Mouse (Mus musculus): ENCODE results near the gene Fryl.
A peak's percentile ranks its signal among the peaks of the same experiment; 100 is the strongest.
"Not testable (repeated sequence)": the region's sequence is repeated elsewhere in the genome, so short reads cannot be mapped to it uniquely, and the experiment has no call there.

The Fryl gene

GRCm38 (mm10) chr5:73112331-73112730 lies 144.1 kb downstream of the Fryl start:
- no peak for DNase-seq (ENCODE audit: low read depth, low spot score)

DNA sequence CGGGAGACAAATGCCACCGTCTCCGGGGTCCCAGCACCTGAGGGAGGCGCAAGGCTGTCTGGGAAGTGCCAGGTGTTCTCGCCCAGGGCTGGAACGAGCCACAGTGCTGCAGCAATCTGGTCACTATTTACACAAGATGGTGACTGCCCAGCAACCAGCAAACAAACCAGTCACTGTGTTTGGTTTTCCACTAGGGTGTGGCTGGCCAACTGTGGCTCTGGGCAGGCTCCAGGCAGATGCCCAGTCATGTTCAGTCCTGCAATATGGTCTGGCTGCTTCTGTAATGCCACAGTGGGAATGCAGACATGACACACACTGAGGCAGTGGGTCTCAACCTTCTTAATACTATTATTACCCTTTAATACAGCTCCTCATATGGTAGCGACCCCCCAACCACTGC lies 152.8 kb downstream of the Fryl start:
- DNase-seq (ENCODE audit: low read depth, low spot score) = no peak

- DNase-seq (ENCODE audit: low read depth, low spot score) = peak; percentile 68
Observed at GRCm38 (mm10) chr5:73102342-73102989, 154.0 kb downstream of the Fryl start.

DNA sequence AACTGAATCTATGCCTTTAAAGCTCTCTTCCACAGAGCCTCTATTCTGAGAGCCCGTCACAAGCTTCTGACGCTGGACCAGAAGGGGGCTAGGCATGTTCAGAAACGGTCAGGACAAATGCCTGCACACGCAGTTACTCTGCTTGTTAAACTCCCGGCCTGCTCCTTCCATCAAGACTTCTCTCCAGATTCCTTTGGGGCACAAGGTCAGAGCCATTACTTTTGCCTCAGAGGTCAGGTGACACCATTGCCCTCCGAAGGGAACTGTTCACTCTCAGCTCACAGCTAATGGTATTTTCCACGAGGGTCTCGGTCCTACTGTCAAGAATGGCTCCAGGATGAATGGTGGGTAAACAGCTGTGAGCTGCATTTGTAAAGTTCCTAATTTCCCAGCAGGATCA lies 164.2 kb downstream of the Fryl start:
- no peak for DNase-seq (ENCODE audit: low read depth, low spot score)

GRCm38 (mm10) chr5:73089158-73089557 lies 167.3 kb downstream of the Fryl start:
- no peak for DNase-seq (ENCODE audit: low read depth, low spot score)

DNA sequence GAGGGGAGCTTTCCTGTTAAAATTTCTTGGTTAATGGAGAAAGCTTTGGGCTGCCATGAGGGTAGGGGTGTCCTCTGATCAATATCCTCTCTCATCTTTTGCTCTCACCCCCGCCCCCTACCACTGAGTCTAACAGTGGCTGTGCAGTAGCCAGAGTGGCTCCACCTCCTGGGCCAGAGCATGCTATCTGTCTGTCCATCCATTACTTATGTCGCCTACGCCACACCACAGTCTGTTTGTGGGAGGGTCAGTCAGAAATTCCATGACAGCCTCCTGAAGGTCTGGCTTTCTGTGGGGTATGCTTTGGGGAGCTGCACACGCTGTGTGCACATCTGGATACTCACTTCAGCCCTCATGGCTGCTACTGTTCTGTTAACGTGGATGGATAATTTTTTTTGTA lies 174.9 kb downstream of the Fryl start:
- no peak for DNase-seq (ENCODE audit: low read depth, low spot score)

DNA sequence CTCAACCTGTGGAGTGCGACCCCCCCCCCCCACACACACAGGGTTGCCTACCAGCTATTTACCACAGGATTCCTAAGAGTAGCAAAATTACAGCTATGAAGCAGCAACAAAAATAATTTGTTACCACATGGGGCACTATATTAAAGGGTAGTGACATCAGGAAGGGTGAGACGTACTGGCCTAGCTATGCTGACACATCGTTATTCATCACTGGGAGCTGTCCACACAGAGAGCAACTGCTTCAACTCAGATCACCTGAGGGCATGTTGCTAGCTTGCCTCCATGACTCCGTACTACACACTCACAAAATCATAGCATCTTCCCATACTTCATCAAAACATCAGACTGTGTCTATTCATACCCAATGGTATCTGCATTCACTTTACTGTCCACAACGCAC lies 176.6 kb downstream of the Fryl start:
- DNase-seq (ENCODE audit: low read depth, low spot score) = no peak

- DNase-seq (ENCODE audit: low read depth, low spot score) = peak; percentile 89
Observed at GRCm38 (mm10) chr5:73071319-73071718, 185.1 kb downstream of the Fryl start.

DNA sequence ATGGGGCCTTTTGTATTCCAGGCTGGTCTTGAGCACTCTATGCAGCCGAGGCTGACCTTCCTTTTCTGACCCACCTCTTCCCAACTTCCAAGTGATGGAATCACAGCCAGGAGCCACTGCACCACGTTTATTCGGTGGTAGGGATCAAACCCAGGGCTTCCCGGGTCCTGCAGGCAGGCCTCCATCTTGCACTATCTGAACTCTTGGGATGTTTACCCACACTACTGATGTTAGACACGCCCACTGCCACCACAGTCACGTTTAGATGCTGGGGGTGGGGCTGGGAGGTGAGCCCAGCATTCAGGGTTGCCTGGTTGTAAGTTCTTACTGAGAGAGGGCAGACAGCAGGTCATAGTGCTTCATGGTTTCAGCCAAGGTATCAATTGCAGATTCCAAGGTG lies 189.5 kb downstream of the Fryl start:
- no peak for DNase-seq (ENCODE audit: low read depth, low spot score)

DNA sequence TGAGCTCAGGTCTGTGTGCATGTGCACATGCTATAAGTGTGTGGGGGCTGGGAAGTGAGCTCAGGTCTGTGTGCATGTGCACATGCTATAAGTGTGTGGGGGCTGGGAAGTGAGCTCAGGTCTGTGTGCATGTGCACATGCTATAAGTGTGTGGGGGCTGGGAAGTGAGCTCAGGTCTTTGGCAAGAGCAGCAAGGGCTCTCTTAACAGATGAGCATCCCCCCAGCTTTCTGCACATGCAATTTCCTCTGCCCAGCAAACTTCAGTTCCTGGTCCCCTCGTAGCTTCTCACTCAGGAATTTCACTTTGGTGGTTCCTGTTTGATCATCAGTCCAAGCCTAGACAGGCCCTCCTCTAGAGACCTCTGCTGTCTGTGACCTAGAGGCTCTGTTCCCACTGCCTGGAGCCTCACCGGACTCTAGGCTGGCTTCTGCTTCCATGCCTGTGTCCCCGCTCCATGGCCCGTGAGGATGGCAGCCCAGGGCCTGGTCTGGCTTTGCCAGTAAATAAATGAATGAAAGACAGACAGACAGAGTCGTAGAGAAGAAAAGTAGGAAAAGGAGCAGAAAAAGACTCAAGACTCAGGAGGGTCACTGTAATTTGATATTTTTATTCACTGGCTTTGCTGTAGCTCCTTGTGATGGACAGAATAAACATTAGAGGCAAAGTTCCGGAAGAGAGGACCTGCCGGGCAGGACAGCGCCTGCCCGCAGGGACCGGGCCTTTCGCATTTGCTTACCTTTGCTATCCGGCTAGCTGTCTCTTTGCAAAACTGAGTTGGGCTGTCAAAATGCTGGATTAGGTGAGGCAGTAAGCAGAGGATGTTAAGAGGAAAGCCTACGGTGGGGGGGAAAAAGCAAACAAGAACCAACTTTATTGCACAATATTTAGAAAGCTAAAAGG lies 192.4 kb downstream of the Fryl start:
- DNase-seq (ENCODE audit: low read depth, low spot score) = no peak

- peak; percentile 75 for DNase-seq (ENCODE audit: low read depth, low spot score)
Observed at GRCm38 (mm10) chr5:73061506-73062155, 194.8 kb downstream of the Fryl start.

DNA sequence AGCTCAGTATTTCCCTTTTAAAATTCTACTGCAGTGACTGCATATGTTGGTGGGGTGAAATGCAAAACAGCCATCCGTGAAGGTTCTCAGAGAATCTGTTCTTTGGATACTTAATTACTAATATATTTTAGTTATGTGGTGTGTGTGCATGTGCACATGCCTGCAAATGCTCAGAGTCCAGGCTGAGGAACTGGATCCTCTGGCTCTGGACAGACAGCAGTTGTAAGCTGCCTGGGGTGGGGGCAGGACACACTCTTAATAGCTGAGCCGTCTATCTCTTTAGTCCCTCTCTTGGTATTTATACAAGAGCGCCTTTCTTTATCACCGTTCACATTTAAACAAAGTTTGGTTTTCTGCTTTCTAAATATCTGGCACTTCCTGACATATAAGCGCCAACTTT lies 199.5 kb downstream of the Fryl start:
- no peak for DNase-seq (ENCODE audit: low read depth, low spot score)

DNA sequence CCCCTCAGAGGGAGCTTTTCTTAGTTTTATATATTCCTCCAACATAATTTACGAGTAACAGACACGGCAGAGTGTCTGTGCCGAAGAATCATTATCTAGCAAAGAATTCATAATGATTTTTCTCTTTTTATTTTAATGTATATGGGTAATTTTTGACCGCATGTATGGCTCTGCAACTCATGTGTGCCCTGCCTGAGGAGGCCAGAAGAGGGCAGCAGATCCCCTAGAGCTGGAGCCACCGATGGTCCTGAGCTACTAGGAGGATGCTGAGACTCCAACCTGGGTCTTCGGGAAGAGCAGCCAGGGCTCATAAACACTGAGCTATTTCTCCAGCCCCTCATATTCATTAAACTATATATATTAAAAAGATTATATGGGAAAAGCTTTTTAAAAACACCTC lies 200.0 kb downstream of the Fryl start:
- no peak for DNase-seq (ENCODE audit: low read depth, low spot score)

DNA sequence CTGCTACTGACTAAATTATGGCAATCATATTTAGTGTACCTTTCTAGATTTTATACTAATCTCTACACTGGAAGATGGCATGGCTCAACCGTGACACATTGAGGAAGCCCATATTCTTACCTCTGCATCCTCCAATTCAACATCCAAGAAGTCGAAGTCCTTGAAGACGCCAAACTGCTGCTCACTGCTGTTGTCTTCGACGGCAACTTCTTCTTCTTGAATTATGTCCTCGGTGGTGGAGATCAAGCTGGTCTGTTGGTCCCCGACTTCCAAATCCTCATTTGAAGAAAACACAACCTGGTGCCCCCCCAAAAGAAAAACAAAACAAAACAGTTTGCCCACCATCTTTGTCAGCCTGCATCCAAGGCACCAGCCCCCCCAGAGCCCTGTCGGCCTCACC lies 202.5 kb downstream of the Fryl start:
- DNase-seq (ENCODE audit: low read depth, low spot score) = no peak

DNA sequence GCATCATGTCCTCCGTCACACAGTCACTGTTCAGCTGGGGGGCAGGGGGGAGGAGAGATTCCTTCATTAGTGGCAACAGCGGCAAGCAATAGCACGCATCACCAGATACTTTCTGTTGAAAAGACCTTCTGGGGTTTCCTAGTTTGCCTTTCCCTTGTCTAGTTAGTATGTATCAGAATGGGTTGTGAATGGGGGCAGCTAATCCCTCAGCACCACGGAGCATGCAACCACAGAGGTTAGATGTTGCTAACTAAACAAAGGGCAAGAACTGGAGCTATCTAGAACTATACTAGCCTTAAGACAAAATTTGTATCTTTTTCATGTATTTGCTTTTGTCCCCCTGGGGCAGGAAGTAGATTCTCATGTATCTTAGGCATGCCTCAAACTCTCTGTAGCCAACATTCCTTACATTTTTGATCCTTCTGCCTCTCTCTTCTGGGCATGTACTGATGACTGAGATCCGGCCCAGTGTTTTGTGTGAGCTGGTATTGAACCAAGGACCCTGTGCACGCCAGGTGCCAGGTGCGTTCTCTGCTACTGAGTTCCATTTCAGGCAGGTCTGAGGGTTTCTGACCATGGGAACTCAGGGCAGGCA lies 208.7 kb downstream of the Fryl start:
- DNase-seq (ENCODE audit: low read depth, low spot score) = no peak

DNA sequence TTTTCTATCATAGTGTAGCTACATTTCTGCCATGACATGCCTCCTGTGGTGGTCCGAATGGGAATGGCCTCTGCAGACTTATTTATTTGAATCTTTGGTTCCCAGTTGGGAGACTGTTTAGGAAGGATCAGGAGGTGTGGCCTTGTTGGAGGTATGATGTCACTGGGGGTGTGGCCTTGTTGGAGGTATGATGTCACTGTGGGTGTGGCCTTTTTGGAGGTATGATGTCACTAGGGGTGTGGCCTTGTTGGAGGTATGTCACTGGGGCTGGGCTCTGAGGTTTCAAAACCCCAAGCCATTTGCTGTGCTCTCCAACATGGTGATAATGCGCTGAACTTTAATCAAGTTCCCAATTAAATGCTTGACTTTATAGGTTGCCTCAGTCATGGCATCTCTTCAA lies 212.4 kb downstream of the Fryl start:
- no peak for DNase-seq (ENCODE audit: low read depth, low spot score)

DNA sequence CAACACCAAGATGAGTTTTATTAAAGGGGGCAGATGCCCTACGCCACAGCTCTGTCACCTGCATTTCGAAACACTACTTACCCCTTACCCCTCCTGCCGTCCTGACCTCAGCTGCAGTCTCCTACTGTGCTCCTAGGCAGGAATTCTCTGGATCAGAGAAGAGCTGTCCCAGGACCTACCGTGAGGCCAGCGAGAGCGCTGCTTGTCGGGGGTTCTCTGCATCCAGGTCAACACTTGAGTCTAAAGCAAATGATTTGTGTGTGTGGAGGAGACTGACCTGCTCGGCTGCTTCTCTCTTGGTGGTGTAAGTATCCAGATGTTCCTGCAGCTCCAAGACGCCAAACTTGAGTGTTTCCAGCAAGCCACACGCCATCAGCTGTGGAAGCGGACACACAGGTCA lies 223.9 kb downstream of the Fryl start:
- DNase-seq (ENCODE audit: low read depth, low spot score) = no peak

- no peak for DNase-seq (ENCODE audit: low read depth, low spot score)
Observed at GRCm38 (mm10) chr5:73028646-73029045, 227.8 kb downstream of the Fryl start.

DNA sequence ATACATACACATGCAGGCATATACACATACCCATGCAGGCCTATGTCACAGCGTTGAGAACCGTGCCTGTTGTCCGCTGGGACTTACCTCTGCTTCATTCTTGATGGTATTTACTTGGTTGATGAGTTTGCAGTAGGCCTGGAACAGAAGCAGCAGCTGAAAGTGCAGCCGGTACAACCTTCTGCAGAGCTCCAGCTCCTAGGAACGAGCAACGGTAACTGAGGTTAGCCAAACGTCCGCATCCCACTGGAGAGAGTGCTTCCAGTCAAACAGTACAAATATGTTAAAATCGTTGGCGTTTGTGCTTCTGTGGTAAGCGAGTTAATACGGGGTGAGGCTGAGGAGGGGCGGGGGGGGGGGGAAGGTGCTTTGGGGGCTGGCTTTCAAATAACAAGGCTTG lies 232.6 kb downstream of the Fryl start:
- DNase-seq (ENCODE audit: low read depth, low spot score) = no peak

DNA sequence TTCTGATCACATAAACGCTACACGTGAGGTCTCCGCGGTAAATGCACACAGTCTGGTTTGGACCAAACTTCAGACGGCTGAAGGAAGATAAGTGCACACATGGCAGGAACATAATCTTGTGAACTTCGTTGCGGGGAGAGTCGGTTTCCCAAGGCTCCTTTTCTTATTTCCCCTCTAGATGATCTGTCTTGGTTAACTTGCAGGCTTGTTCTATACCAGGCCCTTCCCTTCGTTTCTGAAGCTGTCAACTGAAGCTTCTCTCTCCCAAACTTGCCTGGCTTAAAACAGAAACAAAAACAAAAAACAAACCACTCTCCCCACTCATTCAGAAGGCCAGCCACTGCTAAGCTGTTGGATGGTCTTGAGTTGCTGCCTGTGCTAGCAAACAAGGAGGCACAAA lies 241.7 kb downstream of the Fryl start:
- no peak for DNase-seq (ENCODE audit: low read depth, low spot score)

DNA sequence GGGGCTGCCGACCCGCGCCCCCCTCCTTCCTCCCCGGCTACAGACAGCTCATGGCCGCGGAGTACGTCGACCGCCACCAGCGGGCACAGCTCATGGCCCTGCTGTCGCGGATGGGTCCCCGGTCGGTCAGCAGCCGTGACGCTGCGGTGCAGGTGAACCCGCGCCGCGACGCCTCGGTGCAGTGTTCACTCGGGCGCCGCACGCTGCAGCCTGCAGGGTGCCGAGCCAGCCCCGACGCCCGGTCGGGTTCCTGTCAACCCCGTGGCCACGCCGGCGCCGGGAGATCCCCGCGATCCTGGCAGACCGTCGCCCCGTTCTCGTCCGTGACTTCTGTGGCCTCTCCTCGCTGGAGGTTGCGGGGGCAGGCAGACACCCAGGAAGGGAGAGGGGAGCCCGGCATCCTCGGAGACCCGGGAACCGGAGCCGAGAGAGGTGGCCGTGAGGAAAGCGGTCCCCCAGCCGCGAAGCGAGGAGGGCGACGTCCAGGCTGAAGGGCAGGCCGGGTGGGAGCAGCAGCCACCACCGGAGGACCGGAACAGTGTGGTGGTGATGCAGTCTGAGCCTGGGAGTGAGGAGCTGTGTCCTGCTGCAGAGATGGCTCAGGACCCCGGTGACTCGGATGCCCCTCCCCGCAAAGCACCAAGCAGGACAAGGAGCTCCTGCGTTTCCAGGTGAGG lies 242.7 kb downstream of the Fryl start:
- DNase-seq (ENCODE audit: low read depth, low spot score) = not testable (repeated sequence)
